Mouse (Mus musculus) T-cell, adult 2 months (primary cell): Measurements from ENCODE around the gene Avil.

ENCODE experiments used
- DNase-seq: peaks from one replicate; pipeline ENCODE4 v3.0.0; 2022; ENCODE audit warnings: low spot score

Avil gene

GRCm38 (mm10) chr10:126981746-126982145, 18.8 kb upstream of the Avil start:
- DNase-seq = no peak

- DNase-seq = no peak
These were observed 17.2 kb upstream of the Avil start for GRCm38 (mm10) chr10:126983193-126983725.

GRCm38 (mm10) chr10:126984189-126985004, 16.1 kb upstream of the Avil start:
- DNase-seq = no peak

GRCm38 (mm10) chr10:126985127-126985526, 15.4 kb upstream of the Avil start:
- no peak for DNase-seq

DNA sequence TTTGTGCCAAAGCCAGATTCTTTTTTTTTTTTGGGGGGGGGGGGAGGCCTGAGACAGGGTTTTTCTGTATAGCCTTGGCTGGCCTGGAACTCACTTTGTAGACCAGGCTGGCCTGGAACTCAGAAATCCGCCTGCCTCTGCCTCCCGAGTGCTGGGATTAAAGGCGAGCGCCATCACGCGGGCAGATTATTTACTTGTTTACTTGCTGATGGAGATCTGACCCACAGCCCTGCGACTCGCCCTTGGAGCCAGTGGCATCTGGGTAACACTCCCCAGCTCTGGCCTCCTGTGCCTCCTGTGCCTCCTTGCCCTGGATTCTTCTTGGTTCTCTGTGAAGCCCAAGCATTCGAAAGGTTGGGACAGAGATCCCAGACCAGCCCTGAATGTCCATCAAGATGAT, 14.9 kb upstream of the Avil start:
- DNase-seq = no peak

- no peak for DNase-seq
These were observed 14.0 kb upstream of the Avil start for GRCm38 (mm10) chr10:126986541-126986961.

DNA sequence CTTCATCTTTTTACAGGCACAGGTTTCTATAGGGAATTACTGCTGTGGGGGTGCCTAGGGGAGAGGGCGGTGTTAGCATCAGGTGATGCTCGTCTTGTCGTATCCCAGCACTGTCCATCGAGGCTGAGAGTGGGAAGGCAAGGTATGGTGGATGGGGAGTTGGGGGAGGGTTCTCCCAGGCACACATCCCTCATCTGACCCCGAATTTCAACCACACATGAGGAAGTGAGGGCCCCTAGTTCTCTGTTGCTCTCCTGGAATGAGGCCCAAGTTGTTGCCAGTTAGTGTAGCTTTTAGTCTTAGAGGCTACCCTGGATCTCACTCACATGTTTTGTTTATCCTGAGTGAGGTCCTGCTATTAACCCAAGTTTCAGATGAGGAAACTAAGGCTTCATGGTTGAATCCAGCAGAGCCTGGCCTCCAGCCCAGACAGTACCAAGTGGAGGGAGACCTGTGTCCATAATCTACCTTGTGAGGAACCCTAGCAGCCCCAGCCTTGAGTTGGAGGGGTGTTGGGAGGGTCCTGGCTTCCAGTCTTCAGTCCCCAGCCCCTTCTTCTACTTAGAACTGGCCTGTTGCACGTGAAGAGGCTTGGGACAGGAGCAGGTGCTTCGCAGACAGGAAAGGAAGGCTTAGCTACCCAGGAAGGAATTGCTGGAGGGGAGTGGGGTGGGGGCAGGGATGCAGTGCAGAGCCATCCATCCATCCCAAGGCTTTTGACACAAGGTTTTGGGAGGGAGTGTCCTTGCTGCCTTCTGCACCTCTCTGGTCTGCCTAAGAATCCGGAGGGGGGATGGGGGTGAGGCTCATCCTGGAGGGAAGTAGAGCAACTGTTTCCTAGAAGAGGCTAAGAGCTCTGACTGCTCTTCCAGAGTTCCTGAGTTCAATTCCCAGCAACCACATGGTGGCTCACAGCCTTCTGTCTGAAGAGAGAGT, 13.1 kb upstream of the Avil start:
- no peak for DNase-seq

DNA sequence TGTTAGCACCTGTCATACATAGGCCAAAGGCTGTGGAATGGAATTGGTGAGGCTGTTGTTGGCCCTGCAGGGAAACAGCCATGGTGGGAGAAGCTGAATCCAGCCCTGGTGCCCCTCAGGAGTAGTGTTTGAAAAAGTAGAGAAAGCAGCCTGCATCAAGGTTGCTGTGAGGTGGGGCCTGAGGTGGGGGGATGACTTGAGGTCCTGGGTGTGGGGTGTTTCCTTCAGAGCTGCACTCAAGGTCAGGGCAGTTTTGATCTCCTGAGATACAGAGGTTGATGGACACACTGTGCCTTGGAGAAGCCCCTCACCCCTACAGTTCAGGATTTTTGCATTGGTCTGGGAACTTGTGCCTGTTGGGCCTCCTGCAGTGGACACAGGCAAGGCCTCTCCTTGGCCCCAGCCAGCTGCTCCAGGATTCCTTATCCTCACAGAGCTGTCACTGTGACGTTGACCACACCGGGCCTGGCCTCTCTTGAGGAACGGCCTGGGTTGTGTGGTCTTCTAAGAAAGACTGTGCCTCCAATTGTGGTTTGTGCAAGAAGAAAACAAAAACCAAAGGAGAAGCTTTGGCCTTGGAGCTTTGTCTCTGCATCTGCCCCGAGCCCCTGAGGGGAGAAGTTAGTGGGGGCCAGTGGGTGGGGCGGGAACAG, 11.9 kb upstream of the Avil start:
- DNase-seq = no peak

DNA sequence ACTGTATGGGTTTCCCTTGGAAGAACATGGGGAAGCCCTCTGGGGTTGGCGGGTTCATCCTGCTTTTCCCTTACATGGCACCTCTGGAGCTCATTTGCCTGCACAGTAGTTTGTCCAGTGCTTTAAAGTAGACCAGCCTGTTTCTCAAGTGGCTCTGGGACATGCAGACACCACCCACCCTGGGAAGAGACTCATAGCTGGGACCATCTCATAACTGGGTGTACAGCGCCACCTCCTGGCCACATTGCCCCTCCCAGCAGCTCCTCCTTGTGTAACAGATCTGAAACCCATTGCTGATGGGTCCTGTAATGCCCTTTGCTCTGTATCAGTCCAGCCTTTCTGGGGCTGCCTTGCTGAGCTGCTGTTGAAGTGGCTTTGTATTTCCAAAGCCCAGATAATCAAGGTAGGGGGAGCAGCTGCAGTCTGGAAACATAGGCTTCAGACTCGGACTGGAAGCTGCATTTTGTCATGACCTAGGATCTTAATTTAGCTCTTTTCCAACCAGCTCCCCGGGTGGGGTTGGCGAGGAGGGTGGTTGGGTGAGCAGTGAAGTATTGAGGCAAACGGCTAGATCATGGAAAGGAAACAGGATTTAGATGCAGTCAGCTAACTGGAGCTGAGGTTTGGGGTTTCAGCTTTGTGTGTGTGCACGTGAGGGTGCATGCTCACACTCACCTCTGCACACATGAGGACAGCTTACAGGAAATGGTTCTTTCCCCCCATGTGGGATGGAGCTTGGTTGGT, 10.0 kb upstream of the Avil start:
- DNase-seq = peak; percentile 81

DNA sequence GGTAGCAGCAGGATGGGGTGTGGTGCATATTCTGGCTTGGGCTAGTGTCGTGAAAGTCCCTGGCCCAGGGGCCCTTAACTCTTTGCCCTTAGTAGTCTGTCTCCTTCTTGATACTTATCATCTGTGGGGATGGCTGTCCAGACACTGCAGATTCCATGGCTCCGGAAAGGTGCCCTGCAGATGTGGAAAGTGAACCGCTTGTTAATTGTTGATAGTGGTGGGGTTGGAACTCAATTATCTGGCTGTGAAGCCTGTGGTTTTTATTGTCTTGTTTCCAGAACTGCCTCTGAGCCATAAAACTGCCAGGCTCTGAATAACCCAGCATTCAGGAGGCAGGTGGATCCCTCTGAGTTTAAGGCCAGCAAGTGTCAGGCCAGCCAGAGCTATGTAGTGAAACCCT, 8.8 kb upstream of the Avil start:
- DNase-seq = no peak

DNA sequence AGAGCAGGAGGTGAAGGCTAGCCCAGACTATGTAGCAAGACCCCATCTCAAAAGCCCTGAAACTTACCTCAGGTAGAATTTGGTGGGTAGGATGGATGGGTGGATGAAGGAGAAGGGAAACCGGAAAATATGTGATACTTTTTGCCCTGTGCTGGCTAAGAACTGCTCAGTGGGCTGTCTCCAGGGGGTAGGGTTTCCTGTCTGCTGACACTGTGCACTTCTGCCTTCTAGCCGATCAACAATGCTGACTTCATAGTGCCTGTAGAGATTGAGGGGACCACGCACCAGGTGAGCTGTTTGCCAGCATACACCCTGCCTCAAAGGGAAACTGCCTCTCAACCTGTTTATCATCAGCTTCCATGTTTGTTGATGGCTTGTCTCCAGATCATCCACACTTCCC, 6.9 kb upstream of the Avil start:
- DNase-seq = no peak

GRCm38 (mm10) chr10:126997340-126998113, 3.0 kb upstream of the Avil start:
- DNase-seq = no peak

- DNase-seq = no peak
These were observed 788 bp downstream of the Avil start for GRCm38 (mm10) chr10:127001297-127001696.

DNA sequence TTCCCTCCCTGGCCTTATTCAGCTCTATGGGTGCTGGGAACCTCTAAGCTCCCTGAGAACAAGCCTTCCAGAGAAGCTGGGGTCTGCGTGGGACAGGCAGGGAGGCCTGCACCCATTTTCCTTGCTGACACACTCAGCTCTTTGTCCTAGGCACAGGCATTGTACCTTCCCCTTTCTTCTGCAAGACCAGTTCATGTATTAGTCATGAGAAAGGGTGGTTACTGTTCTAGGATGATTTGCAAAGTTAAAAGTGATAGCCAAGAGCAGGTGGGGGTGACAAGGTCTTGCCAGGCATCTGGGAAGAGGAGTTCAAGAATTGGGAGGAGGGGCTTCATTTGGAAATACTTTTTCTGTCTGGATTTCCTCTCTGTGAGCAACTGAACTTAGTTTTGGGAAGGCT, 1.5 kb downstream of the Avil start:
- DNase-seq = no peak

GRCm38 (mm10) chr10:127002765-127003164, 2.3 kb downstream of the Avil start:
- no peak for DNase-seq

- DNase-seq = no peak
These were observed 2.8 kb downstream of the Avil start for GRCm38 (mm10) chr10:127003334-127003733.

GRCm38 (mm10) chr10:127003806-127004205, 3.3 kb downstream of the Avil start:
- DNase-seq = no peak

DNA sequence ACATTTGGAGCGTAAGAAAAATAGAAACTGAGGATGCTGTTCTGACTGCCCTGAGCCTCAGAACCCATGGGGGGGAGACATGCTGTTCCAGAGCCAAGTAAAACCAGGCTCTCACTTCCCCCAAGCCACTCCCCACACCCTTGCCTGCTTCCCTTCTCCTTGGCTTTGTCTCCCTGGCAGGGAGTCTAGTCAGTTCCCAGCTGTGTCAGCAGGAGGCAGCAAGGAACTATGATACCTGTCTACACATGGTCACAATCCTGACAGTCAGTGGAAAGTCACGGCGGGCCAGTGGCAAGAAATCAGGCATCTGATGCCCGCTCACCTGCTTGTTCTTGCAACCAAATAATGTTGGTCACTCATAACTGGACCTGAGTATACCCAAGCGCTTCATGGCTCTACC, 16.0 kb downstream of the Avil start:
- DNase-seq = no peak

GRCm38 (mm10) chr10:127017071-127017470, 16.6 kb downstream of the Avil start:
- DNase-seq = no peak

- no peak for DNase-seq
These were observed 17.9 kb downstream of the Avil start for GRCm38 (mm10) chr10:127018422-127018821.
